Mouse (Mus musculus) stomach, postnatal 0 days (tissue): ENCODE measurements at regions not wholly inside any gene's neighbourhood (a gene's known extent, or its start where the extent isn't known, plus 50 kb on each side); places are given as distances from the start of the nearest gene placed in this dataset.

Source experiments
- CTCF ChIP-seq: IDR thresholded peaks from 2 replicates; pipeline ENCODE4 v1.5.1; 2016; ENCODE audit warnings: antibody characterized with exemption, low read depth, mild to moderate bottlenecking, moderate library complexity
- EP300 ChIP-seq: optimal IDR thresholded peaks from 2 replicates; pipeline ENCODE3; 2016; ENCODE audit warnings: antibody characterized with exemption

- TF ChIP-seq CTCF = no peak
- no peak for TF ChIP-seq EP300
Observed at GRCm38 (mm10) chr12:92318241-92318640, 469.3 kb upstream of the Sel1l start.
